Mouse (Mus musculus): Measurements from ENCODE around the gene Ulk4. TPM values are rescaled to one million over a fixed set of nuclear protein-coding genes. Genes with fewer than 3 reads are reported as not detected.

The Ulk4 gene
- polyA plus RNA-seq, 1 experiment from 2014 or later: 65.6 TPM

DNA sequence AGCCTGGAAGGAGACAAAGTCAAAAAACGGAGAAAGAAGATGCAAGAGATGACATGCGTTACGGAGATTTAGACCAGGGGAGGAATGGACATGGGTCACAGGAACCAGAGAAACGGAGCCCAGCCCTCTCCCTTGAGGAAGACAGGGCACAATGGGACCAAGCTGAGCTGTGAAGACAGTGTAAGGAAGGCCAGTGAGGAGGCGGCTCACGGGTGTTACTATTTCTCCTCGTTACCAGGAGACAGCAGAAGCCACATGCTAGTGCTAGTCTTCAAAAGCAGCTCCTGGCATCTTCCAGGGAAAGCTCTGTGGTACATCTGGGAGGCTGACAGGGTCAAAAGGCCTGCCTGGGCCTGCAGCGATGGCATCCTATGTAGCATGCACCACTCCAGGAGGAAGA, 89.2 kb downstream of the Ulk4 start:
- no peaks in the 10 kb centered on the region for H3K4me1 ChIP-seq (replicated peaks; ENCODE audit: control insufficient read depth, insufficient read depth, low read length)
- peaks cover 7% of the 10 kb centered on the region for H3K9me3 ChIP-seq (ENCODE audit: control insufficient read depth, low read length)
- no peaks in the 10 kb centered on the region for H3K36me3 ChIP-seq (replicated peaks; ENCODE audit: control insufficient read depth, insufficient read depth)
- H3K27ac ChIP-seq: no peak overlapping the region
- no peak overlapping the region for H3K4me2 ChIP-seq (replicated peaks)
- H3K27me3 ChIP-seq (ENCODE audit: control insufficient read depth, insufficient read depth, low read length): no peaks in the 10 kb centered on the region
- H3K4me3 ChIP-seq (replicated peaks; ENCODE audit: low read length): no peak overlapping the region
- no peak for DNase-seq (ENCODE audit: low spot score)
- H3K9ac ChIP-seq: no peak overlapping the region
- no peak for ATAC-seq (ENCODE audit: low FRiP score)
- 93% methylated on average over 8 of the region's 8 CpGs for WGBS

DNA sequence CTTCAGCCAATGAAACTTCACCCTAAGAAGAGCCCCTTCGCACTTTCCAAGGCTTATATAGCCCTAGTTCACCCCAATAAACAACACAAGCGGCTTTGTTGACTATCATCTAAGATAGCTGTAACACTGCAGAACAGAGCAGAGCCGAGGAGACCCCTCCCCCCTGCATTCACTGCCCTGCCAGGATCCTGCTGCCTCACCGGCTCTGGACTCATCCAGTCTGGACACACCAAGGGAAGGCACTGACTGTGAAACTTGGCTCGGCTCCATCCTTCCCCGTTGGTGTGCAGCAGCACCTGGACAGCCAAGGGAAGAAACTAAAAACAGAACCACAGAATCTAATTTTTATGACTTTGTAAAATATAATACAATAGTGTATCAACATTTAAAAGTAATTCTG, 91.2 kb downstream of the Ulk4 start:
- Histone ChIP-seq H3K36me3 (replicated peaks; ENCODE audit: control insufficient read depth, insufficient read depth) (no peaks in the 10 kb centered on the region), H3K4me2 (replicated peaks) (no peak overlapping the region), H3K9ac (no peak overlapping the region), H3K4me3 (replicated peaks; ENCODE audit: low read length) (no peak overlapping the region), H3K9me3 (ENCODE audit: control insufficient read depth, low read length) (no peaks in the 10 kb centered on the region), H3K27ac (no peak overlapping the region), H3K4me1 (replicated peaks; ENCODE audit: control insufficient read depth, insufficient read depth, low read length) (no peaks in the 10 kb centered on the region), H3K27me3 (ENCODE audit: control insufficient read depth, insufficient read depth, low read length) (no peaks in the 10 kb centered on the region)
- ATAC-seq (ENCODE audit: low FRiP score): no peak
- WGBS: 70% methylated on average over 6 of the region's 6 CpGs
- no peak for DNase-seq (ENCODE audit: low spot score)

DNA sequence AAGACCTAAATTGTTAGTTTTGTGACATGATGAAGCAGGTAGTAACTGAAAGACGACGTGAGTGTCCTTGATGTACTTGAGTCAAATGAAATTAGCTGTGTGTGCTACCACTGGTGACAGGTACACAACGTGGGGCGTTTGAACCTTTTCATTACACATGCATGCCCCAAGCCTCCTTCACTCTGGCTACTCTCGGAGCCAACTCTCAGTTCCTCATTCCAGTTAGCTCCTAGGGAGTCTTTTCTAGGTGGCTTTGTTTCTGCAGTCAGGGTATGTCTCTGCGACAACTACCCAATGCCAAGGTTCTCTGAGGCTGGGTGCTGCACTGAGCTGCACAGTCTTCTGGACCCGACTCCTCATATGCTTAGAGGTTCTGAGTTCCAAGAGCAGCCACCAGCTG, 100.6 kb downstream of the Ulk4 start:
- Histone ChIP-seq H3K4me3 (replicated peaks; ENCODE audit: low read length) (no peak overlapping the region), H3K4me2 (replicated peaks) (no peak overlapping the region), H3K27ac (no peak overlapping the region), H3K9ac (no peak overlapping the region), H3K9me3 (ENCODE audit: control insufficient read depth, low read length) (peaks cover 5% of the 10 kb centered on the region; the same call in 1 of the 2 replicates), H3K36me3 (replicated peaks; ENCODE audit: control insufficient read depth, insufficient read depth) (no peaks in the 10 kb centered on the region), H3K4me1 (replicated peaks; ENCODE audit: control insufficient read depth, insufficient read depth, low read length) (no peaks in the 10 kb centered on the region), H3K27me3 (ENCODE audit: control insufficient read depth, insufficient read depth, low read length) (no peaks in the 10 kb centered on the region)
- WGBS: 92% methylated on average over 7 of the region's 7 CpGs
- no peak for DNase-seq (ENCODE audit: low spot score)
- no peak for ATAC-seq (ENCODE audit: low FRiP score)

- DNase-seq (ENCODE audit: low spot score): no peak
- Histone ChIP-seq H3K27me3 (ENCODE audit: control insufficient read depth, insufficient read depth, low read length) (no peaks in the 10 kb centered on the region), H3K4me1 (replicated peaks; ENCODE audit: control insufficient read depth, insufficient read depth, low read length) (no peaks in the 10 kb centered on the region), H3K27ac (no peak overlapping the region), H3K4me3 (replicated peaks; ENCODE audit: low read length) (no peak overlapping the region), H3K36me3 (replicated peaks; ENCODE audit: control insufficient read depth, insufficient read depth) (no peaks in the 10 kb centered on the region), H3K4me2 (replicated peaks) (no peak overlapping the region), H3K9ac (peak overlapping the region; percentile 36; the same call in 1 of the 2 replicates), H3K9me3 (ENCODE audit: control insufficient read depth, low read length) (peaks cover 5% of the 10 kb centered on the region; the same call in 1 of the 2 replicates)
- ATAC-seq (ENCODE audit: low FRiP score): no peak
- WGBS: 77% methylated on average over 11 of the region's 11 CpGs
These were observed 101.8 kb downstream of the Ulk4 start for GRCm38 (mm10) chr9:121175201-121175600.

DNA sequence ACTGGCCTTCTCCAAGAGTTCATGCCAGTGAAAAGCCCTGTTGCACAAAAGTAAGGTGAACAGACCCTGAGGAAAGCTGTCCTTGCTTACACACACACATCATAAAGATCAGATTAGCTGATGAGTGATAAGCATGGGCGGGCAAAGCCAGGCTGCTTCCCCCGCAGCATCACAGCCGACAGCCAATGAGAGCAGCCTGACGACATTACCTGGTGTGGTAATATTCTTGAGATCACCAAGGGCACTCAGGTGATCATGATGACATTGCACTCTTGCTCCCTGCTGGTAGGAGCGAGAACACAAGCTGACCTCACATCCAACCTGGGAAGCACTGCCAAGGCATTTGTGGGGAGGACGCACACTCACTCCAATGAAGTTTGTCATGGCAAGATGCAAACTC, 104.9 kb downstream of the Ulk4 start:
- Histone ChIP-seq H3K36me3 (replicated peaks; ENCODE audit: control insufficient read depth, insufficient read depth) (no peaks in the 10 kb centered on the region), H3K4me2 (replicated peaks) (no peak overlapping the region), H3K27ac (no peak overlapping the region), H3K4me3 (replicated peaks; ENCODE audit: low read length) (no peak overlapping the region), H3K9me3 (ENCODE audit: control insufficient read depth, low read length) (no peaks in the 10 kb centered on the region), H3K4me1 (replicated peaks; ENCODE audit: control insufficient read depth, insufficient read depth, low read length) (no peaks in the 10 kb centered on the region), H3K27me3 (ENCODE audit: control insufficient read depth, insufficient read depth, low read length) (no peaks in the 10 kb centered on the region), H3K9ac (no peak overlapping the region)
- WGBS: 92% methylated on average over 6 of the region's 6 CpGs
- ATAC-seq (ENCODE audit: low FRiP score) (no peak), DNase-seq (ENCODE audit: low spot score) (no peak)

DNA sequence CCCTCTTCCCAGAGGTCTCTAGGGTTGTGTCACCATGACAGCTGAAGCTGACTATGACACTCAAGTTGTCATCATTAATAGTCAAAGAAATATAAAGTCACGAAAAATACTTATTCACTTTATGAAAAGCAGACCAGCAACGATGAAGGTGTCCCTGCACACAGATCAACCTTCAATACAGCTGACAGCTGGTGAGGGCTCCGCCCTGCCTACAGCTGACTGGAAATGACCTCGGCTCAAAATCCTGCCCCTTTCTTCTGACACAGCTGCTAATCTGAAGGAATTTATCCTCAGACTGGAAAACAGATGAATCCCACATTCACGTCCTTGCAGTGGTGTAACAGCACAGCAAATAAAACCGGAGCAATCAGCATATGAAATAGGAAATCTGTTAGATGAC, 105.4 kb downstream of the Ulk4 start:
- H3K36me3 ChIP-seq (replicated peaks; ENCODE audit: control insufficient read depth, insufficient read depth): no peaks in the 10 kb centered on the region
- ATAC-seq (ENCODE audit: low FRiP score): no peak
- no peak overlapping the region for H3K9ac ChIP-seq
- H3K27me3 ChIP-seq (ENCODE audit: control insufficient read depth, insufficient read depth, low read length): no peaks in the 10 kb centered on the region
- no peaks in the 10 kb centered on the region for H3K4me1 ChIP-seq (replicated peaks; ENCODE audit: control insufficient read depth, insufficient read depth, low read length)
- no peak overlapping the region for H3K4me3 ChIP-seq (replicated peaks; ENCODE audit: low read length)
- H3K9me3 ChIP-seq (ENCODE audit: control insufficient read depth, low read length): no peaks in the 10 kb centered on the region
- WGBS: 83% methylated on average over 6 of the region's 6 CpGs
- no peak for DNase-seq (ENCODE audit: low spot score)
- no peak overlapping the region for H3K27ac ChIP-seq
- H3K4me2 ChIP-seq (replicated peaks): no peak overlapping the region

DNA sequence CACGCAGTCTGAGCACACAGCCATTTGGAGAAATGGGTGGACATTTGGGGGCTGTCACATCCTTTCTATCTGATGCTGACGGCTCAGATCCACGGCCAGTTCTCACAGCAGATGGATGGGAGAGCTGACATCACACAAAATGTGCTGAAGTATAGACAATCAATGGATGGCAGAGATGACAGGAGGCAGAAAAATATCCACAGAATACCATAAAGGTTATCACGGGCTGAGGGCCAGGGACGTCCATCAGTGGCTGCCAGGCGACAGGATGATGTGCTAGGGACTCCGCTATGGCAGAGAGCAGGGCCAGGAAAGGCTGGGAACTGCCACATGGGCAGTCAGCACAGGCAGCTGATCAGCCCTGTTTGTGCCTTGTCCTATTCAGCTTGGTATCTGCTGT, 112.4 kb downstream of the Ulk4 start:
- no peak for DNase-seq (ENCODE audit: low spot score)
- Histone ChIP-seq H3K9me3 (ENCODE audit: control insufficient read depth, low read length) (no peaks in the 10 kb centered on the region), H3K36me3 (replicated peaks; ENCODE audit: control insufficient read depth, insufficient read depth) (no peaks in the 10 kb centered on the region), H3K4me2 (replicated peaks) (no peak overlapping the region), H3K9ac (no peak overlapping the region), H3K4me3 (replicated peaks; ENCODE audit: low read length) (no peak overlapping the region), H3K27me3 (ENCODE audit: control insufficient read depth, insufficient read depth, low read length) (no peaks in the 10 kb centered on the region), H3K4me1 (replicated peaks; ENCODE audit: control insufficient read depth, insufficient read depth, low read length) (no peaks in the 10 kb centered on the region), H3K27ac (no peak overlapping the region)
- 72% methylated on average over 7 of the region's 7 CpGs for WGBS
- no peak; the same call in 1 of the 2 replicates for ATAC-seq (ENCODE audit: low FRiP score)

- no peak overlapping the region for H3K4me3 ChIP-seq (replicated peaks; ENCODE audit: low read length)
- ATAC-seq (ENCODE audit: low FRiP score) (no peak), DNase-seq (ENCODE audit: low spot score) (no peak)
- no peaks in the 10 kb centered on the region for H3K4me1 ChIP-seq (replicated peaks; ENCODE audit: control insufficient read depth, insufficient read depth, low read length)
- no peak overlapping the region for H3K4me2 ChIP-seq (replicated peaks)
- 52% methylated on average over 5 of the region's 5 CpGs for WGBS
- H3K27me3 ChIP-seq (ENCODE audit: control insufficient read depth, insufficient read depth, low read length): no peaks in the 10 kb centered on the region
- H3K9me3 ChIP-seq (ENCODE audit: control insufficient read depth, low read length): no peaks in the 10 kb centered on the region
- no peak overlapping the region for H3K9ac ChIP-seq
- H3K36me3 ChIP-seq (replicated peaks; ENCODE audit: control insufficient read depth, insufficient read depth): no peaks in the 10 kb centered on the region
- H3K27ac ChIP-seq: no peak overlapping the region
These were observed 114.2 kb downstream of the Ulk4 start for GRCm38 (mm10) chr9:121162789-121163188.

DNA sequence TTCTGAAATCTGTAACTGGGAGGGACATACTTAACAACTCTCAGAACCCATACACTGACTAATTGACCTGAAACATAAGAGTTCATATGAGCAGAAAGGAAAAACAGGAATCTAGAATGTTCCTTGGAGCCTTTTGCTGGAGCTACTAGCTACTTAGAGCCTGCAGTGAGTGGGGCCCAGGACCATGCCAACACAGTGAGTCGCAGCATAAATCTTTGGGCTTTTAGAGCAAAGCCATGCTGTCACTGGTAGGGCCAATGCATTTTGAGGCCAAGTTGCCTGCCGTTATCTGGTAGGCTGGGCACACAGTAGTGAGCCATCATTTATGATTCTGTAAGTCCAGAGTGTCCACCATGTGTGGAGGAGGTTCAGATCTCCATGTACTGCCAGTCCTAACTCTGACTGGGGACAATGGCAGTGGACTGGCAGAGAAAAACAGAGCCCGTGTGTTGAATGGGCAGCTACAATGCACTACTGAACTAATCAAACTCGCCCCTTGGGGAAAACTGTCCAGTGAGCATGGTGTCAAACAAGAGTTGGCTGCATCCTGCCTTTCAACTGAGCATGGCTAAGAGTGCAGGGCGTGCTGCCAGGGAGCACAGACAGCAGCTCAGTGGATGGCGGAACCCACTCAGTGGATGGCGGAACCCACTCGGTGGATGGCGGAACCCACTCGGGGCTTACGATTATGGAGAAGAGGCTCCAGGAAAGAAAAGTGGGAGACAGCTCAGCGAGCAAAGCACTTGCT, 115.0 kb downstream of the Ulk4 start:
- no peak overlapping the region for H3K9ac ChIP-seq
- no peak overlapping the region for H3K27ac ChIP-seq
- ATAC-seq (ENCODE audit: low FRiP score) (no peak), DNase-seq (ENCODE audit: low spot score) (no peak)
- WGBS: 85% methylated on average over 12 of the region's 12 CpGs
- H3K4me3 ChIP-seq (replicated peaks; ENCODE audit: low read length): no peak overlapping the region
- no peaks in the 10 kb centered on the region for H3K9me3 ChIP-seq (ENCODE audit: control insufficient read depth, low read length)
- H3K4me1 ChIP-seq (replicated peaks; ENCODE audit: control insufficient read depth, insufficient read depth, low read length): no peaks in the 10 kb centered on the region
- no peak overlapping the region for H3K4me2 ChIP-seq (replicated peaks)
- no peaks in the 10 kb centered on the region for H3K27me3 ChIP-seq (ENCODE audit: control insufficient read depth, insufficient read depth, low read length)
- no peaks in the 10 kb centered on the region for H3K36me3 ChIP-seq (replicated peaks; ENCODE audit: control insufficient read depth, insufficient read depth)

Data from hindbrain, embryonic 14.5 days (tissue).